ENCODE assay signal across 17 mouse cellular contexts in the genomic region with DNA sequence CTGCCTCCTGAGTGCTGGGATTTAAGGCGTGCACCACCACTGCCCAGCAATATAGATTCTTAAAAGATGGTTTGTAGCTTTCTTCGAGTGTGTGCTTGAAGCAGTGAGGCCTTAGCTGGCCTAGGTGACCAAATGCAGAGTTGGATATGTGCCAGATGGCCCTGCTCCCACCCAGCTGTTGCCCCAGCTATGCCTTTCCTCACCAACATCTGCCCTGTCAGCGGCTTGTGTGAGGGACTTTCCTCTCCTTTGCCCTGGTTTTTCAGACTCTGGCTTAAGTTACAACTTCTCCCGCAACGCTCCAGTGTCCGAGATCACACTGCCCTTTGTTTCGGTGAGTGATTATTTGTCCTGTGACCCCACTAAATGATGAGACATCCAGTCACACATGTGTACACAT. TPM values are rescaled to one million over a fixed set of nuclear protein-coding genes. Genes with fewer than 3 reads are reported as not detected.
A peak's percentile ranks its signal among the peaks of the same experiment; 100 is the strongest.
DNase-seq lines count a peak whose midpoint lies in the region; ATAC-seq and TF ChIP-seq lines count a peak whose summit lies in the region.
"Had no signal": no experiment of that assay in that cellular context is flagged by ENCODE, and none has a peak within 500 bp of the region (broad histone marks: within the 10 kb centered on the region; RNA-seq: fewer than 3 reads in every experiment).

No protein-coding gene starts in this region.

- H3K27ac ChIP-seq in limb, embryonic 14.5 days (replicated peaks; ENCODE audit: low read depth, low read length): no peak overlapping the region
- H3K27ac ChIP-seq in limb, embryonic 10.5 days: no peak overlapping the region
- H3K27ac ChIP-seq: hindbrain, embryonic 10.5 days had no signal

- 84% methylated on average over 7 of the region's 7 CpGs for WGBS in limb, embryonic 14.5 days
- WGBS in limb, embryonic 10.5 days: 89% methylated on average over 7 of the region's 7 CpGs

- no peak overlapping the region for H3K4me3 ChIP-seq in limb, embryonic 14.5 days (replicated peaks; ENCODE audit: low read length)
- no peak overlapping the region for H3K4me3 ChIP-seq in limb, embryonic 10.5 days
- H3K4me3 ChIP-seq: hindbrain, embryonic 10.5 days had no signal

- ATAC-seq in limb, embryonic 14.5 days (ENCODE audit: low FRiP score, low read depth): no peak
- ATAC-seq: activated CD4-positive, CD25-positive, alpha-beta regulatory T cell, adult 4 months; intestine, postnatal 0 days had no signal

- H3K4me2 ChIP-seq in limb, embryonic 14.5 days (replicated peaks; ENCODE audit: low read depth, low read length, severe bottlenecking): no peak overlapping the region
- H3K4me2 ChIP-seq: liver, embryonic 11.5 days had no signal

- peak; percentile 38 for DNase-seq in adrenal gland, adult 2 months
- DNase-seq in adrenal gland, adult 8-10 months: no peak
- DNase-seq in limb, embryonic 14.5 days (ENCODE audit: low spot score): peak; percentile 33
- DNase-seq in limb, embryonic 10.5 days (ENCODE audit: low spot score): no peak
- DNase-seq in kidney, adult 8-10 months: peak; percentile 84 to 88
- peak; percentile 53 to 75 for DNase-seq in lung, postnatal 4 days
- no peak for DNase-seq in cerebellum, postnatal 36 days
- DNase-seq in layer of hippocampus, postnatal 14 days (ENCODE audit: low spot score in 2 of 2): no peak

- no peaks in the 10 kb centered on the region for H3K9me3 ChIP-seq in limb, embryonic 14.5 days (ENCODE audit: control insufficient read depth, low read length)
- H3K9me3 ChIP-seq in limb, embryonic 10.5 days (replicated peaks): no peaks in the 10 kb centered on the region
- H3K9me3 ChIP-seq: G1E; hindbrain, embryonic 10.5 days had no signal

- H3K36me3 ChIP-seq in limb, embryonic 14.5 days (ENCODE audit: control insufficient read depth, insufficient read depth, low read length): peaks cover 93% of the 10 kb centered on the region
- H3K36me3 ChIP-seq in limb, embryonic 10.5 days: peaks cover 96% of the 10 kb centered on the region

- no peaks in the 10 kb centered on the region for H3K4me1 ChIP-seq in limb, embryonic 14.5 days (ENCODE audit: control insufficient read depth, insufficient read depth, low read length)
- H3K4me1 ChIP-seq in limb, embryonic 10.5 days: no peaks in the 10 kb centered on the region
- H3K4me1 ChIP-seq: hindbrain, embryonic 10.5 days had no signal

- no peak for TF ChIP-seq POLR2A in limb, embryonic 14.5 days (IDR thresholded peaks at IDR 0.05; ENCODE audit: borderline replicate concordance, extremely low read depth, insufficient read depth, insufficient read length)

- no peaks in the 10 kb centered on the region for H3K27me3 ChIP-seq in limb, embryonic 14.5 days (ENCODE audit: control insufficient read depth, insufficient read depth, low read length)
- H3K27me3 ChIP-seq in limb, embryonic 10.5 days (ENCODE audit: low read depth, poor library complexity, severe bottlenecking): no peaks in the 10 kb centered on the region

- H3K9ac ChIP-seq in limb, embryonic 14.5 days (ENCODE audit: low read depth, low read length, severe bottlenecking): no peak overlapping the region

RNA-seq across cellular contexts. Expression of a gene that starts 33.3 kb away (rescaled TPM):
- 100 to 1,000 TPM in 1 of 2 experiments, 10 to 100 TPM in 1; 97.4 to 113 TPM for total RNA-seq in adrenal gland, adult 2 months (2021)
- polyA plus RNA-seq in adrenal gland, adult 2 months (2012; rRNA removed): 37.3 and 41.7 TPM in 2 replicates
- total RNA-seq in adrenal gland, adult 8-10 months (2022): 100 to 1,000 TPM; 108 to 144 (median 125) TPM
- polyA plus RNA-seq in limb, embryonic 14.5 days (2012; rRNA removed): 28.9 and 30.9 TPM in 2 replicates
- 34.1 and 37.2 TPM in 2 replicates for polyA plus RNA-seq in limb, embryonic 14.5 days (2014; fragmentation: Nextera tagmentation; extraction: Ambion mirVana)
- polyA plus RNA-seq in limb, embryonic 10.5 days (2016; fragmentation: Nextera tagmentation; extraction: Ambion mirVana): 23.2 and 26.2 TPM in 2 replicates
- total RNA-seq in layer of hippocampus, postnatal 14 days (2021): 10 to 100 TPM; 33.2 to 38.0 TPM

RNA-seq across cellular contexts. Expression of a gene that starts 48.9 kb away (rescaled TPM):
- total RNA-seq in adrenal gland, adult 2 months (2021): 1 to 10 TPM; 1.1 to 3.4 TPM
- polyA plus RNA-seq in adrenal gland, adult 2 months (2012; rRNA removed): 0.46 TPM in 1 of 2 replicates, not detected in the other
- total RNA-seq in adrenal gland, adult 8-10 months (2022): 1 to 10 TPM in 1 of 4 experiments, under 1 TPM in 3; 0.17 to 1.0 (median 0.76) TPM
- polyA plus RNA-seq in limb, embryonic 14.5 days (2012; rRNA removed): not detected in 2 replicates
- polyA plus RNA-seq in limb, embryonic 14.5 days (2014; fragmentation: Nextera tagmentation; extraction: Ambion mirVana): 0.12 TPM in 1 of 2 replicates, not detected in the other
- polyA plus RNA-seq in limb, embryonic 10.5 days (2016; fragmentation: Nextera tagmentation; extraction: Ambion mirVana): not detected in 2 replicates
- not detected for total RNA-seq in layer of hippocampus, postnatal 14 days (2021)
- total RNA-seq: left cerebral cortex, postnatal 10 days; megakaryocyte, adult 5-6 weeks; monocyte, adult 5-6 weeks had no signal
- polyA plus RNA-seq: activated CD4-positive, CD25-positive, alpha-beta regulatory T cell, adult 4 months; frontal cortex, adult 2 months; G1E; hindbrain, embryonic 10.5 days; liver, embryonic 11.5 days had no signal

RNA-seq across cellular contexts. Expression of a gene that starts 50.5 kb away (rescaled TPM):
- 10 to 100 TPM; 15.5 to 22.9 TPM for total RNA-seq in adrenal gland, adult 2 months (2021)
- polyA plus RNA-seq in adrenal gland, adult 2 months (2012; rRNA removed): 0.74 and 0.89 TPM in 2 replicates
- 10 to 100 TPM; 20.2 to 29.9 (median 22.8) TPM for total RNA-seq in adrenal gland, adult 8-10 months (2022)
- 9.1 and 14.8 TPM in 2 replicates for polyA plus RNA-seq in limb, embryonic 14.5 days (2012; rRNA removed)
- polyA plus RNA-seq in limb, embryonic 14.5 days (2014; fragmentation: Nextera tagmentation; extraction: Ambion mirVana): 25.3 and 27.3 TPM in 2 replicates
- polyA plus RNA-seq in limb, embryonic 10.5 days (2016; fragmentation: Nextera tagmentation; extraction: Ambion mirVana): 12.7 and 18.3 TPM in 2 replicates
- 1 to 10 TPM; 3.3 to 3.8 TPM for total RNA-seq in layer of hippocampus, postnatal 14 days (2021)

Comparison
In these comparisons a context has a peak if more than half of its experiments do, and no peak if none do; other contexts are left out.
1. DNase-seq: peak in adrenal gland, adult 2 months (single experiment), limb, embryonic 14.5 days (single experiment), kidney, adult 8-10 months (2 of 2) and lung, postnatal 4 days (2 of 2); none in adrenal gland, adult 8-10 months (single experiment), limb, embryonic 10.5 days (single experiment), cerebellum, postnatal 36 days (0 of 2) and layer of hippocampus, postnatal 14 days (0 of 2).